Mouse (Mus musculus) lung, adult 2 months (tissue): ENCODE results near the gene Nkpd1. TPM values are rescaled to one million over a fixed set of nuclear protein-coding genes. Genes with fewer than 3 reads are reported as not detected.
A peak's percentile ranks its signal among the peaks of the same experiment; 100 is the strongest.

Source experiments
- DNase-seq: peaks from one replicate; pipeline ENCODE4 v3.0.0; 2022
- H3K4me1 ChIP-seq: fragments of 200-500 bp; 2 replicates; pipeline ENCODE4 v1.6.1; 2011; ENCODE audit warnings: low read length; ENCODE audit not compliant: control insufficient read depth, insufficient read depth
- H3K4me3 ChIP-seq: fragments of 200-500 bp; replicated peaks from 2 replicates; pipeline ENCODE3; 2011; ENCODE audit warnings: low read depth, mild to moderate bottlenecking, control low read depth, low read length; ENCODE audit errors: extremely low read depth
- CTCF ChIP-seq: fragments of 200-500 bp; IDR thresholded peaks from 2 replicates; pipeline ENCODE4 v1.5.1; 2011; ENCODE audit warnings: mild to moderate bottlenecking, low read length, control low read depth; ENCODE audit not compliant: insufficient read depth
- POLR2A ChIP-seq: fragments of 200-500 bp; IDR thresholded peaks from 2 replicates; pipeline ENCODE4 v1.6.1; 2011; ENCODE audit warnings: low read depth, mild to moderate bottlenecking, control low read depth, low read length, borderline replicate concordance; ENCODE audit errors: extremely low read depth
- WGBS: fragments of 180-500 bp; shearing (Covaris S2); methylation state at CpG from one replicate; pipeline ENCODE4 v1.1.7; 2018; 5-methylcytosine and 5-hydroxymethylcytosine counted together
- polyA plus RNA-seq: library from polyadenylated mRNA; depleted of rRNA; stranded (reverse); fragments of >200 nt; gene quantifications from 2 replicates; pipeline ENCODE4 v1.2.3, GENCODE M21; 2012

The Nkpd1 gene
- polyA plus RNA-seq, 1 experiment = 17.3 TPM

DNA sequence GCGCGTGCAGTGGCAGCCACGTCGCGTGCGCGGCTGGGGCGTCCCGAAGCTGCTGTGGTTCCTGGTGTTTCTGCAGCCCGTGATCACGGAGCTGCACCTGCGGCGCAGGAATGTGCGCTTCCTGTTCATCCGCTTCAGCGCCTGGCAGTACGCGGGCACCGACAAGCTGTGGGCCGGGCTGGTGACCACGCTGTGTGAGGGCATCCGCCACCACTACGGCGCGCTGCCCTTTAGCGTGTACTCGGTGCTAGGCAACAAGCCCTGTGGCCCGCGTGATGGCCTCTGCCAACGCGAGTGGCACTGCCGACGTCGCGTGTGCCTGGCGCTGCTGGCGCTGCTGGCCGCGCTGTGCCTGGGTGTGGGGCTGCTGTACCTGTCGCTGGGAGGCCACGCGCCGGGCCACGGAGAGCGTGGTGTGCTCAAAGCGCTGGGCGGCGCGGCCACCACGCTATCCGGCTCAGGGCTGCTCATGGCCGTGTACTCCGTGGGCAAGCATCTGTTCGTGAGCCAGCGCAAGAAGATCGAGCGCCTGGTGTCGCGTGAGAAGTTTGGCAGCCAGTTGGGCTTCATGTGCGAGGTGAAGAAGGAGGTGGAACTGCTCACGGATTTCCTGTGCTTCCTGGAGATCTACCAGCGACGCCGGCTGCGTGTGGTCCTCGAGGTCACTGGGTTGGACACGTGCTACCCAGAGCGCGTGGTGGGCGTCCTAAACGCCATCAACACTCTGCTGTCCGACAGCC, 5.5 kb downstream of the Nkpd1 start:
- DNase-seq = no peak
- Histone ChIP-seq H3K4me1 (peaks cover 17% of the 10 kb centered on the region), H3K4me3 (no peak overlapping the region)
- TF ChIP-seq POLR2A (no peak), CTCF (no peak)
- 6% methylated on average over 72 of the region's 72 CpGs for WGBS

DNA sequence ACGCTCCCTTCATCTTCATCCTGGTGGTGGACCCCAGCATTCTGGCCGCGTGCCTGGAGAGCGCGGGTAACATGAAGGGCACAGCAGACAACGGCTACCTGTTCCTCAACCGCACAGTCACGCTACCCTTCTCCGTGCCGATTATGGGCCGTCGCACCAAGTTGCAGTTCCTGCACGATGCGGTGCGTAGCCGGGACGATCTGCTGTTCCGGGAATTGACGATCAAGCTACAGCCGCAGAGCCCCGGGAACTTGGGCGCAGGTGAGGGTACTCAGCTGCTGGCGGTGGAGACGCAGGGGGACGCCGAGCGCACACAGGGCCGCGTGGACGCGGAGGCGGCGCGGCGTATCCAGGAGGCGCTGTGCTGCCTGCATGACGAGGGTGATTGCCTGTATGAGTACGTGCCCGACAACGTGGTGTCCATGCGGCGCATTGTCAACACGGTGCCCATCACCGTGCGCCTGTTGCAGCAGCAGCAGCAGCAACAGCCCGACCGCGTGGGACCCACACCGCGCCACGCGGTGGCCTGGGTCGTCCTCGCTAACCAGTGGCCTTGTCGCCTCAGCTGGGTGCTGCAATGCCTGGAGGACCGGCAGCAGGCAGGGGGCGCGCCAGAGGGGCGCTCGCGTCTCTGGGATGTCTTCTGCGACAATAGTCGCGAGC, 6.2 kb downstream of the Nkpd1 start:
- 0 out of 2 replicates have a peak, but pooled peaks have one; percentile 5 for TF ChIP-seq CTCF
- no peak for TF ChIP-seq POLR2A
- whole genome bisulfite sequencing = 1% methylated on average over 64 of the region's 64 CpGs
- DNase-seq = peak; percentile 58
- H3K4me1 ChIP-seq = peaks cover 17% of the 10 kb centered on the region
- H3K4me3 ChIP-seq = peak overlapping the region; percentile 31

DNA sequence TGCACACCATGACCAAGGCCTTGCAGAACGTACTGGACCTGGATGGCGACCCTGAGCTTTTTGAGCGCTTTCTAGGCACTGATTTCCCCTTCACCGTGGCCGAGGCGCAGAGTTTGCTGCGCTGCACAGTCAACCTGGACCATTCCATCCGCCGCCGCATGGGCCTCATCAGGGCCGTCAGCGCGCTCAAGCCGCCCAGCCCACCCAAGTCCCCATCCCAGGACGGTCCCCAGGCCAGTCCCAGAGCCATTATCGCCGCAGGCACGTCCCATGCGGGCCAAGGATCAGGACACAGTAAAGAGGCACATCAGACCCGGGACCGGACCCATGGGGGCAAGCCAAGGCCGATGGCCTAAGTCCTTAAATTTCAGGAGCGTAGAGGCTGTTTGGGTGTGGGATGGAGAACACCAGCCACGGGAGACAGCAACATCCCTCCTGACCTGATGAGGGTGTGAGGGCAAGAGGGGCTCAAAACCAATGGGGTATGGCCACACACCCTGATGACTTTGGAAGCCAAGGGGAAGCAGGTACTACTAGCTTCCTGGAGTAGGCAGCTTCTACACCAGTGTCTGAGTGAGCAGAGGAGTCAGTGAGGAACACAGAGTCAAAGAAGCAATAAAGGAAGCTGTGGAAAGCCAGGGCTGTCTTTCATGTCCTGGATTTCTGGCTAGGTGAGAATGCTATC, 6.9 kb downstream of the Nkpd1 start:
- peaks cover 17% of the 10 kb centered on the region for H3K4me1 ChIP-seq
- H3K4me3 ChIP-seq = no peak overlapping the region
- no peak for DNase-seq
- WGBS = 19% methylated on average over 24 of the region's 24 CpGs
- TF ChIP-seq CTCF (no peak), POLR2A (no peak)

DNA sequence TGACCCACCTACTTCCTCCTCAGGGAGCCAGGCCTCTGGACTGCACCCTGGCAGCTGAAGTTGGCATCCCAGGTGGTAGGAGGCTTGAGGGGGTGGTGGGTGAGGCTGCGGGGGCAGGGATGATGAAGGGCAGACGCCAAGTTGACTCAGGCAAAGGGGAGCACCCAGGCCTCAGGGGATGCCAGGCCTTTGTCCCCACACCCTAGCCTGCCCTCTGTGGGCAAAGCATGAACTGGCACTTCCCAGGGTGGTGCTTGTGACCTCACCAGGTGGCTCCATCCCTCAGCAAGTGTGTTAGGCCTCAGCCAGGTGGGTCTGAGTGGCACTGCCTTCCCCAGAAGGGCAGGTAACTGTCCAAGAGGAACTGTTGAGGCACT, 7.5 kb downstream of the Nkpd1 start:
- peaks cover 17% of the 10 kb centered on the region for H3K4me1 ChIP-seq
- no peak for DNase-seq
- no peak for TF ChIP-seq POLR2A
- no peak for TF ChIP-seq CTCF
- no peak overlapping the region for H3K4me3 ChIP-seq
- WGBS = 69% methylated on average over 2 of the region's 2 CpGs

DNA sequence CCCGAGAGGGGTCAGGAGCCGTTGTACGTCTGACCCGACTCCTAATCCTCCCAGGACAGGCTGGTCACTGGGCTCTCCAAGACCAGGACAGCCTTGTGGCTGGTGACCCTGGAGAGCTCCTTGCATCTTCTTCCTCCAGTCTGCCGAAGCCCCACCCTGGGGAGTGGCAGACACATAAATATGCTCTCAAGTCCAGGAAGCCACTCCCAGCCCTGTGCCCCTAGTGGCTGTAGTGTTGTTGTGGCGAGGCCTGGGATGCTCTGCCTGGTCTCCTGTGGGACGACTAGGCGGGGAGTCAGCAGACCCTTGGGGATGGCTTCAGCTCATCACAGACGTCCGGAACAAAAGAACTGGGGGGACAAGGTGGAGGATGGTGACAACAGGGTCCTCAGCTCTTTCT, 13.4 kb downstream of the Nkpd1 start:
- H3K4me1 ChIP-seq = no peaks in the 10 kb centered on the region
- DNase-seq = no peak
- 68% methylated on average over 10 of the region's 10 CpGs for WGBS
- TF ChIP-seq CTCF = no peak
- TF ChIP-seq POLR2A = no peak
- H3K4me3 ChIP-seq = no peak overlapping the region

DNA sequence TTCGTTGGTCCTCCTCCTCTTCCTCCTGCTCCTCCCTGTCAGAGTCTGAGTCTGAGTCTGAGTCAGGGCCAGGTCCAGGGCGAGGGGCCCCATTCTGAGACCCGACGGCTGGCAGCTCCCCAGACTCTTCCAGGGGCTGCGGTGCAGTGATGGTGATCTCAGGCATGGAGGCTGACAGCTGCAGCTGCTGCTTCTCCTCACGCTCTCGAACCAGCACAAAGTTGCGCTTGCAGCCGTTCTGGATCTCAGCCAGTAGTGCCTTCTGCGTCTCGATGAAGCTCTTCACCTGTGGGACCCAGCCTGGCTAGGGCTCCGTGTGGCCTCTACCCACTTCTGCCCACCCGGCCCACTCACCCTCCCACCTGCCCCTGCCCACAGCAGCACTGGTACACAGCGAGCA, 14.6 kb downstream of the Nkpd1 start:
- TF ChIP-seq CTCF (no peak), POLR2A (no peak)
- WGBS = 76% methylated on average over 14 of the region's 14 CpGs
- H3K4me1 ChIP-seq = no peaks in the 10 kb centered on the region
- no peak overlapping the region for H3K4me3 ChIP-seq
- DNase-seq = no peak

DNA sequence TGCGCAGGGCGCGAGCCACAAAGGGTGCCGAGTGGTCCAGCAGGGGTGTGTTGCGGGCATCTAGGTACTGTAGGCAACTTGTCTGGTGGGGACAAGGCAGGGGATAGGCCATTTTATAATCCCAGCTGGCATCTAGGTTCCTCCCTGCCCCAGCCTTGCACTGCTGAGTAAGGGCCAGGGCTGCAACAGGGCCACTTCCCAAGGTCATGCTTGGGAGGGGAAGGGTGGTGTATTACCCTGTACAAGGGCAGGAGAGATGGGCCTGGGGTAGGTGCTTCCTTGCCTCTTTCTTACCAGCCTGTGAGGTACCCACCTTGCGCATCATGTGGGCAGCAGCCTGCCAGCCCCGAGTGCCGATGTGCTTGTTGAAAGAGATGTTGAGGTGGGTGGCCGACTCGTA, 17.0 kb downstream of the Nkpd1 start:
- DNase-seq = no peak
- TF ChIP-seq CTCF (no peak), POLR2A (no peak)
- Histone ChIP-seq H3K4me1 (no peaks in the 10 kb centered on the region), H3K4me3 (no peak overlapping the region)
- 89% methylated on average over 10 of the region's 10 CpGs for WGBS

DNA sequence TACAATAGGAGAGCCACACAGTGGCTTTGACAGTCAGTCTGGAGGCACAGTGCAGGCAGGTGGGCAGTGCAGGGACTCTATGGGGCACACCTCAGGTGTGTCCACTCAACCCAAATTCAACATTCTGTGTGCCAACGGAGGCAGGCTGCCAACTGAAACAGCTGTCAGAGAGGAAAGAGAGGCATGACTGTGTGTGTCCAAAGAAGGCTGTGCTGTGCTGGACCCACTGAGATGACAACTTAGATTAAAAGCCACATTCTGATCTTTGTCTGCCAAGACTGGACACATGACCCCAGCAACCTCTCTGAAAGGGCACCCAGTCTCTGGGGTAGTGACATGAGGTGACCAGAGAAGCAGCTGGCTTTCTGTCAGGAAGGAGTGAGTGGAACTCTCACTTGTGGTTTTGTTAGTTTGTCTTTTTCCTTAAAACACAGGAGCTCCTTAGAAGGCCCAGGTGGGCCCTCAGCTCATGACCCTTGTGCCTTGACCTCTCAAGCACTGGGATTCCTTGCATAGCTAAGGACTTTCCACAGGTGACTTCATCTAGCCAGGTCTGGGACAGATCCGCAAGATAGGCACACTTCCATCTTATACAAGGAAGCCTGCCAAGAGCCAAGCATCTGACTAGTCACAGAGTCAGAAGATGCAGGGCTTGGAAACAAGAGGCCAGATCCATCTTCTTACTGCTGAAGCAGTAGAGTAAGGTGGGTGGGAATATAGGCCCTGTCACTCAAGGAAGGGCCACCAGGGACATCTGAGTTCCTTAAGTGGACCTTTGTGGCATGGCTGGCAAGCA, 23.3 kb downstream of the Nkpd1 start:
- 46% methylated on average over 2 of the region's 2 CpGs for WGBS
- DNase-seq = peak; percentile 59
- peaks cover 23% of the 10 kb centered on the region for H3K4me1 ChIP-seq
- H3K4me3 ChIP-seq = no peak overlapping the region
- TF ChIP-seq CTCF (no peak), POLR2A (no peak)

DNA sequence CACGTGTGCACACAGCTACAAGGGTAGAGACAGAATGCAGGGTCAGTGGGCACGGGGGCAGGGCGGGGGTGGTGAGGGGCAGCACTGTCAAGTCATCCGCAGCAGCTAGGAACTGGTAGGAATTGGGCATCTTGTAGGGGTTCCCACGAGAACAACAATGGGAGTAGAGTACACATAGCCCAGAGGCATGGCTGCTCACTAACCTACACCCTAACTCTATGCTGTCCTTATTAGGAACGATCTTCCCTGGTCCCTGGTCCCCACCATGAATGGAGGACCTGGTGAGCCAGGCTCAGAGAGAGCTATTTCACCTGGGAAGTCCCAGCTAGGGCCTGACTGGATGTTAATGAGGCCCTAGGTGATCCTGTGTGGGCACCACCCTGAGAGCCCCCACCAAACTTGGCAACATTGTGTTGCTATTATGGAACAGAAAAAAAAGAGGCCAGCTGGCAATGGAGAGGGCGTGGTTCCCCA, 24.1 kb downstream of the Nkpd1 start:
- no peak for DNase-seq
- WGBS = 64% methylated on average over 7 of the region's 7 CpGs
- Histone ChIP-seq H3K4me3 (no peak overlapping the region), H3K4me1 (peaks cover 31% of the 10 kb centered on the region)
- no peak for TF ChIP-seq CTCF
- TF ChIP-seq POLR2A = no peak
